Mouse (Mus musculus) midbrain, embryonic 13.5 days (tissue): Measurements from ENCODE around the gene Epb41. TPM values are rescaled to one million over a fixed set of nuclear protein-coding genes. Genes with fewer than 3 reads are reported as not detected.

ENCODE experiments used
- ATAC-seq: fragments of 200-750 bp; cut with Nextera tagmentation; 2 replicates; pipeline ENCODE4 v1.8.0; 2017; ENCODE audit warnings: mild to moderate bottlenecking, moderate TSS enrichment, moderate library complexity
- H3K27ac ChIP-seq: fragments of 300-500 bp; sonication (generic); 2 replicates; pipeline ENCODE4 v1.5.1; 2015; ENCODE audit warnings: inconsistent platforms, mild to moderate bottlenecking, moderate library complexity
- H3K27me3 ChIP-seq: fragments of 300-500 bp; sonication (generic); 2 replicates; pipeline ENCODE4 v1.6.1; 2015; ENCODE audit warnings: mild to moderate bottlenecking, inconsistent platforms
- H3K36me3 ChIP-seq: fragments of 300-500 bp; sonication (generic); 2 replicates; pipeline ENCODE4 v1.6.1; 2015; ENCODE audit warnings: mild to moderate bottlenecking, inconsistent platforms
- H3K4me1 ChIP-seq: fragments of 300-500 bp; sonication (generic); replicated peaks from 2 replicates; pipeline ENCODE4 v1.6.1; 2015; ENCODE audit warnings: inconsistent platforms
- H3K4me2 ChIP-seq: fragments of 300-500 bp; sonication (generic); replicated peaks from 2 replicates; pipeline ENCODE4 v1.6.1; 2015; ENCODE audit warnings: moderate library complexity, mild to moderate bottlenecking, inconsistent platforms
- H3K4me3 ChIP-seq: fragments of 300-500 bp; sonication (generic); replicated peaks from 2 replicates; pipeline ENCODE4 v1.5.1; 2015; ENCODE audit warnings: mild to moderate bottlenecking, inconsistent platforms
- H3K9ac ChIP-seq: fragments of 300-500 bp; sonication (generic); replicated peaks from 2 replicates; pipeline ENCODE4 v1.6.1; 2015; ENCODE audit warnings: mild to moderate bottlenecking, inconsistent platforms
- H3K9me3 ChIP-seq: fragments of 300-500 bp; sonication (generic); 2 replicates; pipeline ENCODE4 v1.6.1; 2016; ENCODE audit warnings: mild to moderate bottlenecking, inconsistent platforms
- WGBS: fragments of 180-500 bp; shearing (Covaris S2); methylation state at CpG from one replicate; pipeline ENCODE4 v1.1.7; 2015; 5-methylcytosine and 5-hydroxymethylcytosine counted together
- polyA plus RNA-seq: library from polyadenylated mRNA; unstranded; fragments of >200 nt; fragmentation: Nextera tagmentation; extraction: Ambion mirVana; gene quantifications from 2 replicates; pipeline ENCODE4 v1.2.1, GENCODE M21; 2015

Gene Epb41
- polyA plus RNA-seq, 1 experiment from 2014 or later, result 122 TPM

DNA sequence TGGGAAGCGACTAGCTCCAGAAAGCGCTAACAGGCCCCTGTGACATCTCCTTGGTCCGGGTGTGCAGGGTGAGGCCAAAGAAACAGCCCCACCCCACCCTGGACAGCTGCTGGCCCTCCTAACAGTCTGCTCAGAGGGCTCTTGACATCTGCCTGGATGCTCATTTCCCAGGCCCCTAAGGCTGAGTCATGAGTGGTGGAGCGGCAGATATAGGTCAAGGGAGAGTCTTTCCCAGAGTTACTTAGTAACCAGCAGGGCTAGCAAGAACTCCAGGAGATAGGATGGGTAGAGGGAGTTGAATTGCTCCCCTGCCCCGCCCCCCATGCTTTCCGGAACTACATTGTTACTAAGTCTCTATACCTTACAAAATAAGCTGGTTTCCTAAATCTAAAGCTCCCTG lies 18.0 kb upstream of the Epb41 start:
- no peak for ATAC-seq
- Histone ChIP-seq H3K4me1 (no peaks in the 10 kb centered on the region), H3K4me2 (no peak overlapping the region), H3K9ac (no peak overlapping the region), H3K27ac (no peak overlapping the region), H3K36me3 (no peaks in the 10 kb centered on the region), H3K9me3 (no peaks in the 10 kb centered on the region), H3K4me3 (no peak overlapping the region), H3K27me3 (no peaks in the 10 kb centered on the region)
- WGBS, result 83% methylated on average over 6 of the region's 6 CpGs

- Histone ChIP-seq H3K4me2 (no peak overlapping the region), H3K36me3 (no peaks in the 10 kb centered on the region), H3K27me3 (no peaks in the 10 kb centered on the region), H3K27ac (no peak overlapping the region), H3K9me3 (no peaks in the 10 kb centered on the region), H3K9ac (no peak overlapping the region), H3K4me3 (no peak overlapping the region), H3K4me1 (peaks cover 3% of the 10 kb centered on the region; the same call in 1 of the 2 replicates)
- ATAC-seq, result no peak
- 22% methylated on average over 7 of the region's 7 CpGs for WGBS
These were observed 13.8 kb upstream of the Epb41 start for GRCm38 (mm10) chr4:132088921-132089320.

DNA sequence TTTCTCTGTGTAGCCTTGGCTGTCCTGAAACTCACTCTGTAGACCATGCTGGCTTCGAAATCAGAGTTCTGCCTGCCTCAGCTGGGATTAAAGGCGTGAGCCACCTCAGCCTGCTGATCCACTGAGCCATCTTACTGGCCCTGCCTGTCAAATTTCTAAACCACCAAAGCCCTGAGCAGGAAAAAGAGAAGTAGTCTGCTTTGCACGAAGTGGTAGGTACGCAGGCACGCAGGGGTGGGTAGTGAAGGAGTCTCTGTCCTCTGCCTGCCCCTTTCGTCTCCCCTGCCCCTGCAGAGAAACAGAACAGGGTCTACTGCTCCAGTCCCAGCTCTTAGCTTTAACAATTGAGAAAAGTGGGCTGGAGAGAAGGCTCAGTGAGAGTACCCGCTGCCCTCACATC lies 10.0 kb upstream of the Epb41 start:
- no peak overlapping the region for H3K9ac ChIP-seq
- H3K27ac ChIP-seq, result no peak overlapping the region
- no peak overlapping the region for H3K4me2 ChIP-seq
- ATAC-seq, result no peak
- WGBS, result 79% methylated on average over 7 of the region's 7 CpGs
- peaks cover 5% of the 10 kb centered on the region; the same call in 1 of the 2 replicates for H3K4me1 ChIP-seq
- no peaks in the 10 kb centered on the region for H3K36me3 ChIP-seq
- no peak overlapping the region for H3K4me3 ChIP-seq
- H3K9me3 ChIP-seq, result no peaks in the 10 kb centered on the region
- peaks cover 1% of the 10 kb centered on the region; the same call in 1 of the 2 replicates for H3K27me3 ChIP-seq

DNA sequence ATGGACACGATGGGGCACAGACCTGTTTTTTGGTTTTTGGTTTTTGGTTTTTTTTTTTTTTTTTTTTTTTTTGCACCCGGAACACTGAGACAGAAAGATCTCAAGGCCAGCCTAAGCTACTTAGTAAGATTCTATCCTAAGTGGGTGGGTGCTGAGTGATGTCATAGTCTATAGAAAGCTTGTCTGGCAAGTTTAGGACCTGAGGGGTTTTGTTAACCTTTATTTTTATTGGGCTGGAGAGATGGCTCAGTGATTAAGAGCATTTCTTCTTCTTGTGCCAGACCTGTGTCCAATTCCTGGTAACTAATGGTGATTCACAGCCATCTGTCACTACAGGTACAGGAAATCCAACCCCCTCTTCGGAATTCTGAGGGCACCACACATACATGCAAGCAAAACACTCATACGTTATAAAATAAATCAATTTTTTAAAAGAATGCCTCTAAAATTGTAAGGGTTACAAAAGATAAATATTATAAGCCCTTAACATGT lies 5.4 kb upstream of the Epb41 start:
- H3K36me3 ChIP-seq, result no peaks in the 10 kb centered on the region
- no peak overlapping the region for H3K4me3 ChIP-seq
- peaks cover 15% of the 10 kb centered on the region for H3K4me1 ChIP-seq
- H3K27ac ChIP-seq, result no peak overlapping the region
- no peaks in the 10 kb centered on the region for H3K9me3 ChIP-seq
- H3K27me3 ChIP-seq, result peaks cover 22% of the 10 kb centered on the region
- ATAC-seq, result no peak
- no peak overlapping the region for H3K4me2 ChIP-seq
- 71% methylated on average over 4 of the region's 4 CpGs for WGBS
- H3K9ac ChIP-seq, result no peak overlapping the region

DNA sequence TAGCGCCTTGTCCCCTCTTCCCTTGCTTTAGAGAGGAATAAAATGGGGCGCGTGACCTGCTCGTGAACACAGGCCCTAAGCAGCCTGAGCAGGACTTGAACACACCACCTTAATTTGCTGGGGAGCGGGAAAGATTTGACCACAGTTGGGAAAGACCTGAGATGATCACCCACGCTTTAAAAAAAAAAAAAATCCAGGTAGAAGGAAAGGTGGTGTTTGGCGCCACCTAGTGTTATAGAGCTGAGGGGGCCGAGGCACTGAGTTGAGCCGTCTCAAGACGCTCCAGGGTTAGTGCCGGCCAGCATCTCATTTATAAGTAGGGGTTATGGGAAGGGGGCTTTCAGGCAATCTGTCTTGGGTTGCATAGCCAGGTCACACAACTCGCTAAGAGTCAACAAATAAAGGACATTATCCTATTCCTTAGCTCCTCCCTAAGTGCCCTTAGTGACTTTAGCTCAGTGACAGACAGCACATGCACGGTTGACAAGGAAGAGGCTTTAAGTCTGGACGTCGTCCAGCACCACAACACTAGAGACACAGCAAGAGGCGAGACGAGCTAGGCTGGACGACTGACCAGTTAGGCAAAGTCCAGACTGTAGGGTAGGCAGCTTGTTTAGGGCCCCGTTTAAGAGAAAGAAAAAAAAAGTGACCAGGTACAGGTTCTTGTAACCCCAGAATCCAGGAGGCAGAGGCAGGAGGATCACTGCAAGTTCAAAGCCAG lies 4.6 kb upstream of the Epb41 start:
- Histone ChIP-seq H3K4me2 (no peak overlapping the region), H3K4me3 (no peak overlapping the region), H3K36me3 (no peaks in the 10 kb centered on the region), H3K27me3 (peaks cover 23% of the 10 kb centered on the region), H3K9ac (no peak overlapping the region), H3K9me3 (no peaks in the 10 kb centered on the region), H3K4me1 (peaks cover 22% of the 10 kb centered on the region), H3K27ac (no peak overlapping the region)
- ATAC-seq, result no peak
- 15% methylated on average over 19 of the region's 19 CpGs for WGBS

GRCm38 (mm10) chr4:132078296-132078714 lies 3.2 kb upstream of the Epb41 start:
- WGBS, result 56% methylated on average over 7 of the region's 7 CpGs
- ATAC-seq, result no peak
- H3K36me3 ChIP-seq, result no peaks in the 10 kb centered on the region
- H3K4me3 ChIP-seq, result no peak overlapping the region
- H3K4me1 ChIP-seq, result peaks cover 25% of the 10 kb centered on the region
- H3K4me2 ChIP-seq, result no peak overlapping the region
- H3K27me3 ChIP-seq, result peaks cover 26% of the 10 kb centered on the region
- no peaks in the 10 kb centered on the region for H3K9me3 ChIP-seq
- no peak overlapping the region for H3K9ac ChIP-seq
- no peak overlapping the region for H3K27ac ChIP-seq

GRCm38 (mm10) chr4:132077445-132077844 lies 2.3 kb upstream of the Epb41 start:
- Histone ChIP-seq H3K4me1 (peaks cover 25% of the 10 kb centered on the region), H3K4me3 (no peak overlapping the region), H3K4me2 (no peak overlapping the region), H3K36me3 (no peaks in the 10 kb centered on the region), H3K27me3 (peaks cover 35% of the 10 kb centered on the region), H3K27ac (no peak overlapping the region), H3K9me3 (no peaks in the 10 kb centered on the region), H3K9ac (no peak overlapping the region)
- WGBS, result 64% methylated on average over 7 of the region's 7 CpGs
- ATAC-seq, result no peak

GRCm38 (mm10) chr4:132076480-132077405 lies 1.6 kb upstream of the Epb41 start:
- no peaks in the 10 kb centered on the region for H3K36me3 ChIP-seq
- no peak overlapping the region for H3K27ac ChIP-seq
- 21% methylated on average over 20 of the region's 20 CpGs for WGBS
- peaks cover 42% of the 10 kb centered on the region for H3K27me3 ChIP-seq
- no peaks in the 10 kb centered on the region for H3K9me3 ChIP-seq
- no peak overlapping the region for H3K4me2 ChIP-seq
- no peak for ATAC-seq
- H3K4me1 ChIP-seq, result peaks cover 25% of the 10 kb centered on the region
- no peak overlapping the region for H3K4me3 ChIP-seq
- no peak overlapping the region for H3K9ac ChIP-seq

DNA sequence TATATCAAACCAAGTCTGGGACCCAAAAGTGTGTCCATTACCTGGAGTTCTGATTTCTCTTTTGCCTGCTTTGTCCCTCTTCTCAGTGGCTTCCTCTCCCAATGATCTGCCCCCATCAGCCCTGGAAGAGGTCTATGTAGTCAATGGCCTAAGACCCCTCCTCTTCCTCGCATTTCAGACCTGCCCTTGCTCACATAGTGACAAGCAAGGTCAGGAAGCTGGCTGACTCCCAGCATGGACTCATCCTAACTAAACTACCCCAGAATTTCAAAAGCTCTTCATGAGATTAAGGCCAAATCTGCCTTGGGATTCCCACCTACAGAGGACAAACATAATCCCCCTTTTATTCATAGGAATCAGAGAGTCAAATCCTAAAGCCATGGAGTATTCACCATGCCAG lies 675 bp upstream of the Epb41 start:
- WGBS, result 23% methylated on average over 1 of the region's 1 CpGs
- Histone ChIP-seq H3K4me1 (peaks cover 25% of the 10 kb centered on the region), H3K36me3 (no peaks in the 10 kb centered on the region), H3K4me2 (peak overlapping the region; percentile 100; the same call in 1 of the 2 replicates), H3K27ac (no peak overlapping the region), H3K4me3 (peak overlapping the region; percentile 69; the same call in 1 of the 2 replicates), H3K9ac (no peak overlapping the region), H3K27me3 (peaks cover 44% of the 10 kb centered on the region), H3K9me3 (no peaks in the 10 kb centered on the region)
- no peak for ATAC-seq

DNA sequence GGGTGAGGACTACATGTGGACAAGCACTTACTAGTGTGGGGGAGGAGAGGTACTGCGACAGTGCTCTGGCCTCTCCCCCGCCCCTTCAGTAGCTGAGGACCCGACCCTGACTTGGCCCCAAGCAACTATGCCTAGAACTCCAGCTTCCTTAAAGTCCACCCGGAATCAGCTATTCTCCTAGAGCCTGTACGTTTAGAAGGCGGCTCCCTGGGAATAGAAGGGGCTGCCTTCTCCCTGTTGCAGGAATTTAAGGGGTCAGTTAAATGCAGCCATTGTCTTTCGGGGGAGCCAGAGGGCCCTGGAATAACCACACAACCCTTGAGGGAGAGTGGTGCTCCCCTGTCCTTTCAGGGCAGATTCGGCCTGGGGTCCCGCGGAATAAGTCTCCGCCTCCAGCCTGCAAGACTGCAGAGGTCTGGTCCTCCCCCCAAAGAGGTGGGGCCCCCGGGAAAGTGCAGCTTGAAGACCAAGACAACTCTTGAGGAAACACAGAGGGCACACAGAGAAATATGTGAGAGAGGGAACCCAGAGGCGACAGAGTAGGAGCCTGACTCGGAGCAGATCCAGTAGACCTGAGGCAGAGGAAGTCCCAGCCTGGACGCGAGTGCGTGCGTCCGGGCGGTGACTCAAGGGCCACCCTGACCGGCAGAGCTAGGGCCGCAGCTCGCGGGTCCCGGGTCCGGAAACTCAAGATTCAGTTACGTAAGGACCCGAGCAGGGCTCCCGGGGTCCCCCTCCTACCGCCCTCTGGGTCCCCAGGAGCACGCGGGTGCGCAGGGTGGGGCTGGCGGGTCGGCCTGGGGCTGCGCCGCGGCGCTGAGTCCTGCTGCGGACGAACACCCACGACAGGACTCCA lies 816 bp downstream of the Epb41 start, which contains the start of gene Gm10300:
Gene Gm10300, plus strand, starts transcription at position 621 of the 856 bp plus-strand sequence.
- H3K4me2 ChIP-seq, result peak within 1 kb of the TSS; percentile 100
- H3K27me3 ChIP-seq, result peaks cover 40% of the 10 kb centered on the region
- no peak within 1 kb of the TSS for H3K27ac ChIP-seq
- ATAC-seq, result peak; percentile 59
- under 1% methylated on average over 42 of the region's 42 CpGs for WGBS
- H3K36me3 ChIP-seq, result no peaks in the 10 kb centered on the region
- H3K9ac ChIP-seq, result peak within 1 kb of the TSS; percentile 73
- peak within 1 kb of the TSS; percentile 69 for H3K4me3 ChIP-seq
- H3K9me3 ChIP-seq, result no peaks in the 10 kb centered on the region
- H3K4me1 ChIP-seq, result peaks cover 25% of the 10 kb centered on the region

GRCm38 (mm10) chr4:132072946-132073345 lies 2.2 kb downstream of the Epb41 start:
- Histone ChIP-seq H3K9ac (no peak overlapping the region), H3K9me3 (no peaks in the 10 kb centered on the region), H3K4me1 (peaks cover 23% of the 10 kb centered on the region), H3K27ac (no peak overlapping the region), H3K27me3 (peaks cover 35% of the 10 kb centered on the region), H3K36me3 (no peaks in the 10 kb centered on the region), H3K4me2 (no peak overlapping the region), H3K4me3 (no peak overlapping the region)
- no peak for ATAC-seq
- WGBS, result 64% methylated on average over 6 of the region's 6 CpGs
